Mouse (Mus musculus) testis, adult 2 months (tissue): ENCODE data around the gene Foxn3.

ENCODE experiments used
- CTCF ChIP-seq: fragments of 200-500 bp; IDR thresholded peaks from 2 replicates; pipeline ENCODE4 v1.5.1; 2012; ENCODE audit warnings: low read depth, mild to moderate bottlenecking, inconsistent platforms, low read length, moderate library complexity; ENCODE audit not compliant: control insufficient read depth, insufficient read depth, insufficient replicate concordance
- POLR2A ChIP-seq: fragments of 200-500 bp; IDR thresholded peaks from 2 replicates; pipeline ENCODE4 v1.6.1; 2012; ENCODE audit warnings: low read depth, mild to moderate bottlenecking, inconsistent platforms, low read length, moderate library complexity; ENCODE audit not compliant: control insufficient read depth

DNA sequence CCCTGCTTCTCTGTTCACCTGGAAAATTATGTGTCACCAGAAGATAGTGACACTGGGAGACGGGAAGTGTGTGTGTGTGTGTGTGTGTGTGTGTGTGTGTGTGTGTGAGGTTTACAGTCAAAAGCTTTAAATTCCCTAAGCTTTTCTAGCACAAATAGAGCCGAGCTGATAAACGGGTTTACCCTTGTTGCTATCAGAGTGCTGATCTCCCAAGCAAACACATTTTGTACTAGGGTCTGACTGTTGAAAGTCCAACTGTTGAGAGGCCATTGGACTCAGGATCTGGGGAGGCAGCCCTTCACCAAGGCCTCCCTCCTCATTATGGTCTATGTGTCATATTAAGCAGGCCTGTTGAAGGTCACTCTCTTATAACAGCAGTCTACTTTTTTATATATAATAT, 123.4 kb downstream of the Foxn3 start:
- TF ChIP-seq CTCF (no peak), POLR2A (no peak)
